In genomic region chr9:103383576-103383975, GRCm38 (mm10) we compare ENCODE assay signal across 26 mouse cellular contexts.
"Had no signal": no experiment of that assay in that cellular context is flagged by ENCODE, and none has a peak within 500 bp of the region (broad histone marks: within the 10 kb centered on the region; RNA-seq: fewer than 3 reads in every experiment).

No protein-coding gene starts in this region.

- H3K4me3 ChIP-seq: heart, adult 2 months; heart, embryonic 13.5 days; heart, embryonic 15.5 days; hindbrain, embryonic 13.5 days; hindbrain, embryonic 15.5 days; kidney, embryonic 15.5 days; layer of hippocampus, adult 2 months; left cerebral cortex, adult 2 months; limb, embryonic 10.5 days; limb, embryonic 12.5 days; liver, embryonic 13.5 days had no signal

- H3K9ac ChIP-seq: heart, embryonic 13.5 days; heart, embryonic 15.5 days; hindbrain, embryonic 13.5 days; hindbrain, embryonic 15.5 days; kidney, embryonic 15.5 days; limb, embryonic 12.5 days; liver, embryonic 13.5 days had no signal

- H3K36me3 ChIP-seq: heart, embryonic 13.5 days; heart, embryonic 15.5 days; hindbrain, embryonic 13.5 days; hindbrain, embryonic 15.5 days; kidney, embryonic 15.5 days; limb, embryonic 10.5 days; limb, embryonic 12.5 days; liver, embryonic 13.5 days had no signal

- H3K4me2 ChIP-seq: heart, embryonic 11.5 days; heart, embryonic 13.5 days; heart, embryonic 15.5 days; hindbrain, embryonic 13.5 days; hindbrain, embryonic 15.5 days; kidney, embryonic 15.5 days; limb, embryonic 12.5 days; liver, embryonic 11.5 days; liver, embryonic 13.5 days had no signal

- DNase-seq: gastrocnemius, postnatal 14 days; gastrocnemius, postnatal 36 days; heart, adult 2 months; heart, postnatal 14 days; heart, postnatal 36 days; kidney, adult 11 months; kidney, adult 2 months; kidney, adult 9 months; kidney, postnatal 10 days; kidney, postnatal 25 days; kidney, postnatal 4 days; liver; liver, embryonic 13.5 days had no signal

- H3K27ac ChIP-seq: heart, adult 2 months; heart, embryonic 13.5 days; heart, embryonic 15.5 days; hindbrain, embryonic 13.5 days; hindbrain, embryonic 15.5 days; hindbrain, postnatal 0 days; kidney, embryonic 15.5 days; layer of hippocampus, adult 2 months; left cerebral cortex, adult 2 months; limb, embryonic 10.5 days; limb, embryonic 12.5 days; liver, embryonic 13.5 days had no signal

- ATAC-seq: hindbrain, postnatal 0 days; intestine, embryonic 16.5 days had no signal

- H3K27me3 ChIP-seq: heart, embryonic 13.5 days; heart, embryonic 15.5 days; hindbrain, embryonic 13.5 days; hindbrain, embryonic 15.5 days; kidney, embryonic 15.5 days; liver, embryonic 13.5 days had no signal

- H3K4me1 ChIP-seq: liver, embryonic 13.5 days had no signal

- H3K9me3 ChIP-seq: heart, embryonic 13.5 days; heart, embryonic 15.5 days; hindbrain, embryonic 13.5 days; hindbrain, embryonic 15.5 days; kidney, embryonic 15.5 days; limb, embryonic 10.5 days; limb, embryonic 12.5 days; liver, embryonic 13.5 days had no signal
